Mouse (Mus musculus) A20 (cell line): Measurements from ENCODE around the gene Prkn.

Source experiments
- DNase-seq: peaks from one replicate; pipeline ENCODE4 v3.0.0-alpha.2; 2011; ENCODE audit warnings: low read depth, low spot score

Prkn gene

GRCm38 (mm10) chr17:11829501-11829900 lies 989.3 kb downstream of the Prkn start:
- DNase-seq, result no peak

GRCm38 (mm10) chr17:11837121-11837520 lies 996.9 kb downstream of the Prkn start:
- no peak for DNase-seq

GRCm38 (mm10) chr17:11844436-11844835 lies 1004.3 kb downstream of the Prkn start:
- DNase-seq, result no peak

GRCm38 (mm10) chr17:11844989-11845388 lies 1004.8 kb downstream of the Prkn start:
- no peak for DNase-seq

- DNase-seq, result no peak
These were observed 1005.3 kb downstream of the Prkn start for GRCm38 (mm10) chr17:11845506-11845905.

- no peak for DNase-seq
These were observed 1014.4 kb downstream of the Prkn start for GRCm38 (mm10) chr17:11854571-11854970.

GRCm38 (mm10) chr17:11858772-11859405 lies 1018.7 kb downstream of the Prkn start:
- no peak for DNase-seq

- no peak for DNase-seq
These were observed 1021.0 kb downstream of the Prkn start for GRCm38 (mm10) chr17:11861178-11861577.

GRCm38 (mm10) chr17:11862360-11862759 lies 1022.2 kb downstream of the Prkn start:
- no peak for DNase-seq

- DNase-seq, result no peak
These were observed 1022.8 kb downstream of the Prkn start for GRCm38 (mm10) chr17:11863017-11863416.

- no peak for DNase-seq
These were observed 1026.0 kb downstream of the Prkn start for GRCm38 (mm10) chr17:11866231-11866630.

- no peak for DNase-seq
These were observed 1027.3 kb downstream of the Prkn start for GRCm38 (mm10) chr17:11867334-11868095.

GRCm38 (mm10) chr17:11870546-11870945 lies 1030.4 kb downstream of the Prkn start:
- no peak for DNase-seq

- no peak for DNase-seq
These were observed 1036.1 kb downstream of the Prkn start for GRCm38 (mm10) chr17:11876240-11876639.

- DNase-seq, result no peak
These were observed 1041.1 kb downstream of the Prkn start for GRCm38 (mm10) chr17:11881110-11881820.

- no peak for DNase-seq
These were observed 1045.4 kb downstream of the Prkn start for GRCm38 (mm10) chr17:11885601-11886000.

GRCm38 (mm10) chr17:11886963-11887362 lies 1046.8 kb downstream of the Prkn start:
- no peak for DNase-seq

- no peak for DNase-seq
These were observed 1047.5 kb downstream of the Prkn start for GRCm38 (mm10) chr17:11887591-11888205.

GRCm38 (mm10) chr17:11888806-11889205 lies 1048.6 kb downstream of the Prkn start:
- no peak for DNase-seq

GRCm38 (mm10) chr17:11900300-11900699 lies 1060.1 kb downstream of the Prkn start:
- no peak for DNase-seq

GRCm38 (mm10) chr17:11901731-11902130 lies 1061.5 kb downstream of the Prkn start:
- no peak for DNase-seq

- DNase-seq, result no peak
These were observed 1062.8 kb downstream of the Prkn start for GRCm38 (mm10) chr17:11903001-11903400.
